Mouse (Mus musculus) MEL (cell line): ENCODE results near the gene Gulp1. TPM values are rescaled to one million over a fixed set of nuclear protein-coding genes. Genes with fewer than 3 reads are reported as not detected.

Source experiments
- DNase-seq: peaks from one replicate; pipeline ENCODE4 v3.0.0; 2011; ENCODE audit warnings: low read depth, low spot score
- H3K27ac ChIP-seq: 2 replicates; pipeline ENCODE4 v1.5.1; 2012; ENCODE audit warnings: low read depth, mild to moderate bottlenecking, control low read depth, low read length, moderate library complexity; ENCODE audit not compliant: control insufficient read depth
- H3K27me3 ChIP-seq, 2 experiments: fragments of 150-350 bp in 1 of 2; sonication (generic) in 1 of 2; 2 replicates each; pipeline ENCODE4 v1.6.1; 2012; ENCODE audit warnings: low read length in 2 of 2, mild to moderate bottlenecking in 2 of 2, improper control_type of control experiment in 1 of 2, moderate library complexity in 1 of 2; ENCODE audit not compliant: insufficient read depth in 2 of 2, control insufficient read depth in 1 of 2
- H3K36me3 ChIP-seq, 2 experiments: 2 replicates each; pipeline ENCODE4 v1.6.1; 2012 to 2014; ENCODE audit warnings: low read length in 2 of 2, improper control_type of control experiment in 1 of 2, inconsistent platforms in 1 of 2, mild to moderate bottlenecking in 1 of 2; ENCODE audit not compliant: insufficient read depth in 2 of 2, control insufficient read depth in 1 of 2
- H3K4me1 ChIP-seq, 2 experiments: fragments of 150-350 bp in 1 of 2; sonication (generic) in 1 of 2; 2 replicates each; pipeline ENCODE4 v1.6.1; 2012; ENCODE audit warnings: low read length in 2 of 2, improper control_type of control experiment in 1 of 2, mild to moderate bottlenecking in 1 of 2; ENCODE audit not compliant: insufficient read depth in 2 of 2, control insufficient read depth in 1 of 2
- H3K4me3 ChIP-seq, 2 experiments: fragments of 150-350 bp in 1 of 2; sonication (generic) in 1 of 2; 2 replicates each; pipeline ENCODE4 v1.5.1; 2012; ENCODE audit warnings: low read depth in 2 of 2, low read length in 2 of 2, mild to moderate bottlenecking in 2 of 2, moderate library complexity in 2 of 2, control low read depth in 1 of 2, improper control_type of control experiment in 1 of 2; ENCODE audit not compliant: control insufficient read depth in 1 of 2, insufficient read depth in 1 of 2
- H3K79me2 ChIP-seq: 2 replicates; pipeline ENCODE4 v1.6.1; 2012; ENCODE audit warnings: mild to moderate bottlenecking, low read length, moderate library complexity; ENCODE audit not compliant: control insufficient read depth, poor library complexity, insufficient read depth
- H3K9ac ChIP-seq: 2 replicates; pipeline ENCODE4 v1.6.1; 2012; ENCODE audit warnings: low read depth, mild to moderate bottlenecking, control low read depth, low read length, moderate library complexity; ENCODE audit not compliant: control insufficient read depth, poor library complexity, severe bottlenecking
- H3K9me3 ChIP-seq: fragments of 150-350 bp; sonication (generic); replicated peaks from 2 replicates; pipeline ENCODE4 v1.6.1; 2012; ENCODE audit warnings: mild to moderate bottlenecking, low read length, improper control_type of control experiment, moderate library complexity; ENCODE audit not compliant: insufficient read depth
- CHD1 ChIP-seq: IDR thresholded peaks from 2 replicates; pipeline ENCODE4 v1.6.1; 2012; ENCODE audit warnings: low read depth, mild to moderate bottlenecking, inconsistent platforms, low read length, improper control_type of control experiment
- CHD2 ChIP-seq: IDR thresholded peaks from 2 replicates; pipeline ENCODE4 v1.6.1; 2011; ENCODE audit warnings: low read length, improper control_type of control experiment
- E2F4 ChIP-seq: IDR thresholded peaks from 2 replicates; pipeline ENCODE4 v1.6.1; 2011; ENCODE audit warnings: low read depth, low read length, improper control_type of control experiment, borderline replicate concordance
- EP300 ChIP-seq, 2 experiments: IDR thresholded peaks; 2 replicates each; pipeline ENCODE4 v1.6.1; 2011; ENCODE audit warnings: improper control_type of control experiment in 2 of 2, low read length in 2 of 2, low read depth in 1 of 2, mild to moderate bottlenecking in 1 of 2
- GATA1 ChIP-seq: IDR thresholded peaks from 2 replicates; pipeline ENCODE4 v1.6.1; 2011; ENCODE audit warnings: low read depth, low read length, improper control_type of control experiment
- KAT2A ChIP-seq: conservative IDR thresholded peaks from 2 replicates; pipeline ENCODE4 v1.6.1; 2012; ENCODE audit warnings: low read depth, low read length, improper control_type of control experiment, inconsistent platforms
- MAFK ChIP-seq: IDR thresholded peaks from 2 replicates; pipeline ENCODE4 v1.6.1; 2011; ENCODE audit warnings: low read depth, mild to moderate bottlenecking, low read length, improper control_type of control experiment, borderline replicate concordance
- MAZ ChIP-seq: IDR thresholded peaks from 2 replicates; pipeline ENCODE4 v1.6.1; 2012; ENCODE audit warnings: low read depth, mild to moderate bottlenecking, inconsistent platforms, low read length, improper control_type of control experiment
- MEF2A ChIP-seq: IDR thresholded peaks from 2 replicates; pipeline ENCODE4 v1.6.1; 2014; ENCODE audit warnings: low read depth, mild to moderate bottlenecking, inconsistent platforms, low read length, improper control_type of control experiment; ENCODE audit not compliant: poor library complexity, insufficient replicate concordance, severe bottlenecking; ENCODE audit errors: extremely low read depth
- MXI1 ChIP-seq: IDR thresholded peaks from 2 replicates; pipeline ENCODE4 v1.6.1; 2011; ENCODE audit warnings: mild to moderate bottlenecking, low read depth, low read length, improper control_type of control experiment
- MYB ChIP-seq: IDR thresholded peaks from 2 replicates; pipeline ENCODE4 v1.6.1; 2011; ENCODE audit warnings: mild to moderate bottlenecking, low read depth, low read length, improper control_type of control experiment
- NELFE ChIP-seq: IDR thresholded peaks from 2 replicates; pipeline ENCODE4 v1.6.1; 2011; ENCODE audit warnings: low read depth, low read length, improper control_type of control experiment
- NRF1 ChIP-seq: IDR thresholded peaks from 2 replicates; pipeline ENCODE4 v1.6.1; 2014; ENCODE audit warnings: low read depth, mild to moderate bottlenecking, inconsistent platforms, low read length, improper control_type of control experiment, moderate library complexity; ENCODE audit not compliant: poor library complexity, insufficient read depth, severe bottlenecking
- POLR2A ChIP-seq, 2 experiments: IDR thresholded peaks; 2 replicates each; pipeline ENCODE4 v1.6.1; 2011 to 2012; ENCODE audit warnings: low read length in 2 of 2, mild to moderate bottlenecking in 2 of 2, control low read depth in 1 of 2, improper control_type of control experiment in 1 of 2, low read depth in 1 of 2, moderate library complexity in 1 of 2; ENCODE audit not compliant: control insufficient read depth in 1 of 2, insufficient read depth in 1 of 2, poor library complexity in 1 of 2
- POLR2AphosphoS5 ChIP-seq: IDR thresholded peaks from 2 replicates; pipeline ENCODE4 v1.6.1; 2012; ENCODE audit warnings: low read depth, borderline replicate concordance, mild to moderate bottlenecking, inconsistent platforms, low read length, moderate library complexity, mixed read lengths
- RCOR1 ChIP-seq: IDR thresholded peaks from 2 replicates; pipeline ENCODE4 v1.6.1; 2012; ENCODE audit warnings: low read depth, mild to moderate bottlenecking, inconsistent platforms, low read length, improper control_type of control experiment
- SIN3A ChIP-seq: IDR thresholded peaks from 2 replicates; pipeline ENCODE4 v1.6.1; 2012; ENCODE audit warnings: low read length, improper control_type of control experiment, inconsistent platforms
- SMC3 ChIP-seq: IDR thresholded peaks from 2 replicates; pipeline ENCODE4 v1.6.1; 2011; ENCODE audit warnings: low read depth, low read length, improper control_type of control experiment
- UBTF ChIP-seq: IDR thresholded peaks from 2 replicates; pipeline ENCODE4 v1.6.1; 2012; ENCODE audit warnings: low read depth, mild to moderate bottlenecking, inconsistent platforms, low read length, improper control_type of control experiment, moderate library complexity, borderline replicate concordance; ENCODE audit not compliant: insufficient read depth
- ZKSCAN1 ChIP-seq: IDR thresholded peaks from 2 replicates; pipeline ENCODE4 v1.6.1; 2012; ENCODE audit warnings: low read depth, mild to moderate bottlenecking, inconsistent platforms, low read length, improper control_type of control experiment, moderate library complexity
- polyA plus RNA-seq, 2 experiments: library from polyadenylated mRNA; stranded (reverse) in 1 of 2; unstranded in 1 of 2; fragments of >175 nt in 1 of 2; fragments of >200 nt in 1 of 2; gene quantifications; 2 replicates each; pipeline versions ENCODE4 v1.2.1 to v1.2.4; 2012; ENCODE audit warnings: low replicate concordance in 2 of 2, low read depth in 1 of 2; ENCODE audit not compliant: insufficient read length in 2 of 2, insufficient read depth in 1 of 2, missing spikeins in 1 of 2
- total RNA-seq: library from RNA; depleted of rRNA; stranded (reverse); fragments of 300-350 nt; gene quantifications from 2 replicates; pipeline ENCODE4 v1.2.3, GENCODE M21; 2012

The Gulp1 gene
- total and polyA plus RNA-seq, 3 experiments = not detected

GRCm38 (mm10) chr1:44679415-44679814 is 128.1 kb downstream of the Gulp1 start:
- H3K9me3 ChIP-seq = no peaks in the 10 kb centered on the region
- no peak for DNase-seq
- no peaks in the 10 kb centered on the region for H3K27me3 ChIP-seq
- no peak overlapping the region for H3K4me3 ChIP-seq
- no peaks in the 10 kb centered on the region for H3K4me1 ChIP-seq
- TF ChIP-seq NRF1 = no peak
- TF ChIP-seq NELFE = no peak
- no peak for TF ChIP-seq MEF2A
- TF ChIP-seq ZKSCAN1 = no peak
- no peak for TF ChIP-seq MXI1
- no peak for TF ChIP-seq GATA1
- no peak for TF ChIP-seq POLR2AphosphoS5
- TF ChIP-seq MAFK = no peak
- no peak for TF ChIP-seq CHD2
- no peak for TF ChIP-seq UBTF
- no peak for TF ChIP-seq MYB
- TF ChIP-seq MAZ = no peak
- TF ChIP-seq SMC3 = no peak
- no peak for TF ChIP-seq EP300 (IDR thresholded peaks at IDR 0.05; ENCODE audit: low read depth in 1 of 2, low read length in 2 of 2)
- no peak for TF ChIP-seq CHD1
- no peak for TF ChIP-seq KAT2A
- no peak for TF ChIP-seq RCOR1
- no peak overlapping the region for H3K27ac ChIP-seq
- no peaks in the 10 kb centered on the region for H3K36me3 ChIP-seq
- H3K9ac ChIP-seq = no peak overlapping the region
- H3K79me2 ChIP-seq = no peaks in the 10 kb centered on the region

GRCm38 (mm10) chr1:44682556-44682955 is 131.2 kb downstream of the Gulp1 start:
- Histone ChIP-seq H3K4me1 (no peaks in the 10 kb centered on the region), H3K9me3 (no peaks in the 10 kb centered on the region), H3K4me3 (no peak overlapping the region), H3K9ac (no peak overlapping the region), H3K27me3 (no peaks in the 10 kb centered on the region), H3K79me2 (no peaks in the 10 kb centered on the region), H3K36me3 (no peaks in the 10 kb centered on the region), H3K27ac (no peak overlapping the region)
- TF ChIP-seq NELFE = no peak
- no peak for TF ChIP-seq SMC3
- no peak for TF ChIP-seq POLR2A (IDR thresholded peaks at IDR 0.05; ENCODE audit: control insufficient read depth in 1 of 2, insufficient read depth in 1 of 2, low read depth in 1 of 2, low read length in 2 of 2, poor library complexity in 1 of 2)
- TF ChIP-seq CHD2 = no peak
- no peak for TF ChIP-seq E2F4
- TF ChIP-seq SIN3A = no peak
- no peak for DNase-seq
